Mouse (Mus musculus) activated CD4-positive, CD25-positive, alpha-beta regulatory T cell, adult 4 months (primary cell): Measurements from ENCODE around the gene Gm20425. TPM values are rescaled to one million over a fixed set of nuclear protein-coding genes. Genes with fewer than 3 reads are reported as not detected.

Experiments
- ATAC-seq: one replicate; pipeline ENCODE4 v1.8.0; 2017
- polyA plus RNA-seq, 2 experiments: library from polyadenylated mRNA; unstranded; fragments of 100-300 nt; shearing (Covaris generic); gene quantifications; one replicate each; pipeline ENCODE4 v1.2.1; 2017

The Gm20425 gene
- polyA plus RNA-seq, result 1 to 10 TPM; 1.1 to 1.2 TPM

- ATAC-seq, result no peak
Observed at GRCm38 (mm10) chr9:103230151-103230951, at the start of gene Gm20425, which contains the start of gene Trf. Gm20425 (minus strand) TSS chr9:103230307. Trf (minus strand) TSS chr9:103230444.

- ATAC-seq, result no peak
Observed at GRCm38 (mm10) chr9:103276876-103277275, 46.8 kb upstream of the Gm20425 start.

- no peak for ATAC-seq
Observed at GRCm38 (mm10) chr9:103275676-103276075, 45.6 kb upstream of the Gm20425 start.

- no peak for ATAC-seq
Observed at GRCm38 (mm10) chr9:103274819-103275218, 44.7 kb upstream of the Gm20425 start.

GRCm38 (mm10) chr9:103271104-103271503 is 41.0 kb upstream of the Gm20425 start:
- no peak for ATAC-seq

GRCm38 (mm10) chr9:103265778-103266177 is 35.7 kb upstream of the Gm20425 start:
- no peak for ATAC-seq

- no peak for ATAC-seq
Observed at GRCm38 (mm10) chr9:103252906-103253305, 22.8 kb upstream of the Gm20425 start.

- no peak for ATAC-seq
Observed at GRCm38 (mm10) chr9:103248618-103249017, 18.5 kb upstream of the Gm20425 start.

- no peak for ATAC-seq
Observed at GRCm38 (mm10) chr9:103246526-103247168, 16.5 kb upstream of the Gm20425 start.

- ATAC-seq, result no peak
Observed at GRCm38 (mm10) chr9:103243640-103244039, 13.5 kb upstream of the Gm20425 start.

GRCm38 (mm10) chr9:103241206-103241605 is 11.1 kb upstream of the Gm20425 start:
- no peak for ATAC-seq

- ATAC-seq, result no peak
Observed at GRCm38 (mm10) chr9:103239471-103239870, 9.4 kb upstream of the Gm20425 start.

GRCm38 (mm10) chr9:103234565-103235165 is 4.6 kb upstream of the Gm20425 start:
- ATAC-seq, result no peak

GRCm38 (mm10) chr9:103234059-103234458 is 4.0 kb upstream of the Gm20425 start:
- no peak for ATAC-seq

GRCm38 (mm10) chr9:103233006-103233395 is 2.9 kb upstream of the Gm20425 start:
- no peak for ATAC-seq

GRCm38 (mm10) chr9:103232232-103233005 is 2.3 kb upstream of the Gm20425 start:
- ATAC-seq, result no peak

GRCm38 (mm10) chr9:103229037-103229867 is 855 bp downstream of the Gm20425 start:
- ATAC-seq, result no peak

- no peak for ATAC-seq
Observed at GRCm38 (mm10) chr9:103228370-103229003, 1.6 kb downstream of the Gm20425 start.

- ATAC-seq, result no peak
Observed at GRCm38 (mm10) chr9:103227760-103228159, 2.3 kb downstream of the Gm20425 start.

- no peak for ATAC-seq
Observed at GRCm38 (mm10) chr9:103226806-103227205, 3.3 kb downstream of the Gm20425 start.

- no peak for ATAC-seq
Observed at GRCm38 (mm10) chr9:103225464-103225863, 4.6 kb downstream of the Gm20425 start.
